Mouse (Mus musculus): Measurements from ENCODE around the gene Rps6kc1. TPM values are rescaled to one million over a fixed set of nuclear protein-coding genes. Genes with fewer than 3 reads are reported as not detected.

Rps6kc1 gene
- total RNA-seq, 2 experiments from 2014 or later = 16.6 to 19.8 TPM

GRCm38 (mm10) chr1:190901082-190901481, 10.5 kb downstream of the Rps6kc1 start:
- DNase-seq = no peak

GRCm38 (mm10) chr1:190898899-190899575, 12.5 kb downstream of the Rps6kc1 start:
- peak; percentile 11 to 13 for DNase-seq

- no peak for DNase-seq
Measured at GRCm38 (mm10) chr1:190898186-190898585, 13.4 kb downstream of the Rps6kc1 start.

- no peak for DNase-seq
Measured at GRCm38 (mm10) chr1:190893559-190894167, 17.9 kb downstream of the Rps6kc1 start.

DNA sequence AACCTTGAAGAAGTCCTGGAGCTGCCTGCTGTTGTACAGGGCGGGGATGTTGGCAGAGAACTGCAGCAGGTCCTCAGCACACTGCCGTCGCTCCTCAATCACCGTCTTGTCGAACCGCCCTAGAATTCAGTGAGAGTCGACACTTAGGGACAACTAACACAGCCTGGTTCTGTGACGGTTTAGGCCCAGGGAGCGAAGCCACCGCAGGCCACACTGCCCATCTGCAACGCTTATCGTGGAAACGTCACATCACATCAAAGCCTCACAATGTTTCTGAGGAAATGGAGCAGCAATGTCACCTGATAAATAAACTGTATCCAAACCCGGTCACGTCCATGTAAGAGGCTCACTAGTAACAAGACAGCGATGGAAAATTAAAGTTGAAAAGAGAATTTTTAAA, 22.9 kb downstream of the Rps6kc1 start:
- DNase-seq = no peak

DNA sequence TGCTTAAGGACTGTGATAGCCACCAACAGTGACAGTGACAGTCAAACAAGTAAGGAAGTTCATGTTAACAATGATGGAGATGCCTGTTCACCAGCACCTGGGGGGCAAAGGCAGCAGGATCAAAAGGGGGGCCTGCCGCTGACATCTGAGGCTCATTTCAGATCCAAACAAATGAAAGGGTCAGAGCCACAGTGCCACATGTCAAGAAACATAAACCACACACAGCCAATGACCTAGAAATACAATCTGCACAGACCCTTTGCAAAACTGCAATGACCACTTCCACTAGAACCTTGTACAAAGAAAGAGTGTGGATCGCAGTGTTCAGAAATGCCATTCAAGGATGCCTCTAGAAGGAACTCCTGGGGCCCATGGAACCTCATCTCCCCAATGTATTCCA, 23.5 kb downstream of the Rps6kc1 start:
- DNase-seq = no peak

DNA sequence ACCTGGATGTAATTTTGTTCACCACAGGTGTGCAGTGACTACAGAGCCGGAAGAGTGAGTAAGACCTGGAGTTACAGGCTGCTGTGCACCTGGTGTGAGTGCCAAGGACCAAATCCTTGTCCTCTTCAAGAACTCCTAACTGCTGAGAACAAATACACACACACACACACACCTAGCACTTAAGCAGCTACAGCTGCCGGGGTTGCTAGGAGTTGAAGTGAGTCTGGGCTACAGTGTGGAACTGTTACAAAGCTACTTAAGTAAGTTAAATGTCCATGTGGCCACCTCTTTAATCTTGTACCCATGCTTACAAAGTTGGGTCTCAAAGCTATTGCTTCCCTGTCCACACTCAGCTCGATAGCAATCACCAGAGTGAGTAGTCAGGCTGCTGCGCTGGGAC, 25.6 kb downstream of the Rps6kc1 start:
- no peak for DNase-seq

DNA sequence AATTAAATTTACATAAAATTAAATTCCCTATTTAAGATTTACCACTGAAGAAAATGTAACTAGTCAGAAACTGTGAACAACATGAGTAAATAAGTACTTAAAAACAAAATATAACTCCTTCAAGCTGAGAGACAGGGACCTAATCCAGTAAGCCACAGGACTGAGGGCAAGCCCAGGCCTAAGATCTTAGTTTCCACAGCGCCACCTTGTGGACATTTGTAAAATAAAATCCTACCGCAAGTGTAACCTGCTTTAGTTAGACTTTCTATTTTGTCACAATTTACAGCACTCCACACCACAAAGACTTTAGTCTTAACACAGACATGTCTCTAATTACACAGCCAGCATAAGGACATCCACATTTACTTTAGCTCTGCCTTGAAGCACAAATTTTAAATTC, 30.1 kb downstream of the Rps6kc1 start:
- peak; percentile 39 to 67 for DNase-seq

GRCm38 (mm10) chr1:190880638-190881037, 30.9 kb downstream of the Rps6kc1 start:
- no peak for DNase-seq

GRCm38 (mm10) chr1:190875751-190876150, 35.8 kb downstream of the Rps6kc1 start:
- no peak for DNase-seq

DNA sequence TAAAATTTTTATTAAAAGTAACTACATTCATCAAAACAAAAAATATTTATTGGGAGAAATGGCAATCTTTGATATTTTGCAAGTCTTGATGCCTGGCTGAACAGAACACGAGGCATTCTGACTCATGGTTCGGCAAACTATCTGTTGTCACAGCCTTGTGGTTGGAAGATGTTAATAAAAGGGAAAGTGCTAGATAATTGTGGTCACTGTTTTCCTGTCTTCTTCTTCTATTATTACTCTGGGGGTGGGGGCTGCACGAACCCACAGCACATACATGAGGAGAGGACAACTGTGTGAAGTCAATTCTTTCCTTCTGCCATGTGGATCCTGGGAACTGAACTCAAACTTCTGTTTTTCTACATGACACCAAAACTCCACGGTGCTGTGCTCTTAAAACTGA, 36.5 kb downstream of the Rps6kc1 start:
- DNase-seq = no peak

DNA sequence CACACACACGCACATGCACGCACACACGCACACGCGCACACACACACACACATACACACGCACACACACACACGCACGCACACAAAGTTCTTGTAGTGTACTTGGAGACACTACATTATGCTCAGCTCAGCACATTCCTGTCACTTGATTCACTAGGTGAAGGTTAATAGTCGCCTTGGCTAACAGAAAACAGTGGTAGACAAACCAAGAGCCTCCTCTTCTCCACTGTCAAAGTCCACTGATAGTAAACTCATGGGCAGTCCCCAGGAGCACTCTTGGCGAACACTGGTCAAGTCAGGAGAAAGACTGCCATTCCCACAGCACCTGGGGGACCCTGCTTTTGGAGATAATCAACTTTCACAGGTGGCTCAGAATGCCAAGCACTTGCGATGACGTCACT, 40.5 kb downstream of the Rps6kc1 start:
- no peak for DNase-seq

DNA sequence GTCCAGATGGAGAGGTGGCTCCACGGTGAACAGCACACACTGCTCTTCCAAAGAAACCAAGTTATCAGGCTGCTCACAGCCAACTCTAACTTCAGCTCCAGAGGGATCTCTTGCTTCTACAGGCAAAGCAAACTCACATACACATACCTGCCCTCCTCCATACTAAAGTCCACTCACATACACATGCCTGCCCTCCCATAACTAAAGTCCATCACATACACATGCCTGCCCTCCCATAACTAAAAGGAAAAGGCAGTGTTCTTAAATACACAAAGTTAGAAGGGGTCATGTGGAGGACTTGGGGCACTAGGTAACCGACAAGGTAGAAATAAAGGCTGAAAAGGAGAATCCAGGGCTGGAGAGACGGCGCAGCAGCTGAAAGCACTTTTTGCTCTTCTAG, 41.6 kb downstream of the Rps6kc1 start:
- DNase-seq = no peak

DNA sequence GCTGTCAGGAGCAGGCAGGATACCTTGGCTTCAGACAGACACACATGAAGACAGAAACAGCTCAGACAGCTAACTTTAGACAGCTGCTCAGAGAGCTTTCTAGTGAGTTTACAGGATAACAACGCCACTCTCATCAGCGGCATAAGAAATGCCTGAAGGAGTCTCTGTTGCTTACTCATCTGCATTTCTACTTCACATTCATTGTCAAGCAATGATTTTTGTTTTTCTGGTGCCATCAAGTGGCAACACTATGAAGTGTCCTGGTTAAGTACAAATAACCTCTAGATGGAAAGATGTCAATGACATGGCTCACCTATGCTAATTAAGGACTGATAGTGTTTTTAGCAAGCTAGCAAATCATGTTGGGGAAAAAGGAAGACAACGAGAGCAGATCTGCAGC, 42.8 kb downstream of the Rps6kc1 start:
- no peak for DNase-seq

DNA sequence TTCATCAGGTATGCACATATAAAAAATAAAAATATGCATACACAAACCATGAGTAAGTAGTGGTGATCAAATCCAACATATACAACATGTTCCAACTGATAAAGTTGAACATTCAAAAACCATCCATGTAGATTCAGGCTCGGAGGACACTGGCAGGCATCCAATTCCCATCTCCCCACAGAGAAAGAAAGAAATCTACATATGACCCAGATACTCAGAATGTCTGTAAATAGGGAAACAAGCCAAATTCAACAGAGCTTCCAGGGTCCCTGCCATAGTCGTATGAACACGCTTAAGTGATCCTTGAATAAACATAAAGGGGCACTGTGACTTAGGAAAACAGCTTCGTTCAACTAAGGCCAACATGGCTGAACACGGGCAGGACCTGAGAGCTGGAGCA, 49.9 kb downstream of the Rps6kc1 start:
- peak in 1 of 2 experiments; percentile 9 for DNase-seq

DNA sequence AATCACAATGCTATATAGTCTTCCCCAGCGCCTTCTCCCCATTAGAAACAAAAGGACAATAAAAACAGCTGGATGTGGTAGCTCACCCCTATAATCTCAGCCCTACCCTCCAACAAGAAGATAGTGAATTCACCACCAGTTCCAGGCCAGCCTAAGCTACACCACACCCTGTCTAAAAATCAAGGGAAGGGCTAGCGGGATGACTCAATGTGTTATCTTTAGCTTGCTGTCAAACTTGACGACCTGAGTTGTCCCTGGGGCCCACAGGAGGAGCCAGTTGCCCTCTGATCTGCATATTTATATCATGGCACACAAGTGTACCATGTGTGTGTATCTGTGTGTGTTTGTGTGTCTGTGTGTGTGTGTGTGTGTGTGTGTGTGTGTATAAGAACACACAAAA, 57.1 kb downstream of the Rps6kc1 start:
- DNase-seq = no peak

- DNase-seq = no peak
Measured at GRCm38 (mm10) chr1:190849162-190849865, 62.3 kb downstream of the Rps6kc1 start.

GRCm38 (mm10) chr1:190848676-190849075, 62.9 kb downstream of the Rps6kc1 start:
- DNase-seq = no peak

DNA sequence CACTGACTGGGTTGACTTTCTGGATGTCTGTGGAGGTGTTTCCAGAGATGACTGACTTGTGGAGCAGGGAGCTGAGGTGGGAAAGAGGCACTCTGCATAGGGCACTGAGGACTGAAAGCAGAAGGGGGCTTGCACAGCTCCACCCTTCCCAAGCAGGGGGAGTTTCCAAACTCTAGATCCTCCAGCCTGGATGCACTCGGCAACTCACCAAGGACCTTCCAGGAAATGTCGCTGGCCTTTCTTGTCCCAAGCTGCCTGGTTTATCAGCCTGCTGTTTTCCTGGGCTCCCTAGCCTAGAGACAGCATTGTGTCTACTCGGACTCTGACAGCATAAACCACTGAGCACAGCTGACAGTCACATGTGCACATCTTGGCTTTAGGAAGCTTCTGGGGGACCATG, 64.6 kb downstream of the Rps6kc1 start:
- peak; percentile 25 to 32 for DNase-seq

- no peak for DNase-seq
Measured at GRCm38 (mm10) chr1:190846074-190846730, 65.4 kb downstream of the Rps6kc1 start.

GRCm38 (mm10) chr1:190845419-190845818, 66.2 kb downstream of the Rps6kc1 start:
- no peak for DNase-seq

GRCm38 (mm10) chr1:190844356-190844755, 67.2 kb downstream of the Rps6kc1 start:
- DNase-seq = no peak

- DNase-seq = no peak
Measured at GRCm38 (mm10) chr1:190836046-190836445, 75.5 kb downstream of the Rps6kc1 start.
